Mouse (Mus musculus) gastrocnemius, postnatal 10 days (tissue): Measurements from ENCODE around the gene Defb48. TPM values are rescaled to one million over a fixed set of nuclear protein-coding genes. Genes with fewer than 3 reads are reported as not detected.

Experiments
- DNase-seq: peaks from one replicate; pipeline ENCODE4 v3.0.0; 2021; ENCODE audit warnings: mixed read lengths
- long read RNA-seq, 2 experiments: library from polyadenylated mRNA; stranded (forward); transcript quantifications; one replicate each; pipeline ENCODE4 v2.0.0; 2021
- total RNA-seq, 2 experiments: library from RNA; stranded (reverse); gene quantifications; 2 replicates each; pipeline ENCODE4 v1.2.3; 2021

The Defb48 gene
- total RNA-seq = not detected
- long read RNA-seq, experiment 1 = 0 reads
- long read RNA-seq, experiment 2 = 0 reads

DNA sequence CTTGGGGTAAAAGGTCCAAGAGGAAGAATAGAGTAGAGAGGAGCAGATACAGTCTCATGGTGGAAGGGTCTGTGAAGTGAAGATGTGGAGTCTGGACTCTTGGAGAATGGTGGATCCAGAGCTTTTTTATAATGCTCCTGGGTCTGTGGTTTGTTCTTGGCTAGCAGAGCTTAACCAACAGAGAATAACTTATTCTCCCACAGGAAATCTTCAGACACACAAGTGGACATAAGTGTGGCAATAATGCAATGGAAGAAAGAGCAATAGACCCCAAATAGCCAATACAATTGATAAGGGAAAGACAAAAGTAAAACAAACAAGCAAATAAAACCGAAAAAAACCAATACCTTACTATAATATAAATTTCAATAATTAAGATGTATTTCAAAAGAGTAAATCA, at the start of gene Defb48:
Gene Defb48 (minus strand): TSS at position 101 of the 400 bp plus-strand sequence.
- no peak for DNase-seq

DNA sequence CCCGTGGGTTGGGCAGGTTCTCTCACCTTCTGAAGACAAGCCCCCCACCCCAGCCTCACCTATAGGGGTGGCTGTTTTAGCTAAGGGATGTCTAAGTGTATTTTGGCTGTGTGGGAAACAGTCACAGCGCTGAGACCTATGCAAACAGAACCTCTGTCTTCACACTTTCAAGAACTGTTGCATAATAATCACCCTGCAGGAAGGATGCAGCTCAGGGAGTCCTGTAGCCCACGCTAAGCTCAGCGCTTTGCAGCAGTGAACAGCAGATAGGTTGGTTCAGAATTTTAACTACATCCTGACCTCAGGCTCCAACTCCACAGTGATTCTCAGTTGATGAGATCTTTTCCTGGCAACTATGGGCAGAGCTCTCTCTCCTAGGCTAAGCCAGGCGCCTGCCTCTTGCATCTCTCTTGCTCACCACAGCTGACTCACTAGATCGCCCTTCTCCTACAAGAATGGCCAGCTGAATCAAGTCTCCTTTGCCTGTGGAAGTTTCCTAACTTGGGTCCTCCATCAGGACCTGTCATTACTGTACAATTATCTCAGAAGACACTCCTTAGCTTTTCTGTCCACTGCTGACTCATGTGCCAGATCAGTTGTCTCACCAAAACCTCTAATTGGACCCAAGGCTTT, 36.3 kb upstream of the Defb48 start:
- no peak for DNase-seq

GRCm38 (mm10) chr14:63014667-63015066, 30.4 kb upstream of the Defb48 start:
- DNase-seq = no peak

DNA sequence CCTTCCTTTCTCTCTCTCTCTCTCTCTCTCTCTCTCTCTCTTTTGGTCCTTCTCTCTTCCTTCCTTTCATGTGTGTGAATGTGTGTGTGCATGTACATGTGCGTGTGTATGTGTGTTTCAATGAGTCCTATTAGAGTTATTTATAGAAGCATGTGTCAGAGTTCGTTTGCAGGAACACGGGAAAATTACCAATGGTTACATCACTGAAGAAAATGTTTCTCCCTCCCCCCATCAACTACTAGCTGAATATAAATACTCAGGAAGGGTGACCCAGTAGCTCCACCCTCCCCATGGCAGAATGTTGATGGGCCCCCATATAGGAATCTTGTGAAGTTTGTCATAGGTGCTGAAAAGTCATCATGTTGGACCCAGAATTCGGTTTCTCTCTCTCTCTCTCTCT, 28.8 kb upstream of the Defb48 start:
- no peak for DNase-seq

DNA sequence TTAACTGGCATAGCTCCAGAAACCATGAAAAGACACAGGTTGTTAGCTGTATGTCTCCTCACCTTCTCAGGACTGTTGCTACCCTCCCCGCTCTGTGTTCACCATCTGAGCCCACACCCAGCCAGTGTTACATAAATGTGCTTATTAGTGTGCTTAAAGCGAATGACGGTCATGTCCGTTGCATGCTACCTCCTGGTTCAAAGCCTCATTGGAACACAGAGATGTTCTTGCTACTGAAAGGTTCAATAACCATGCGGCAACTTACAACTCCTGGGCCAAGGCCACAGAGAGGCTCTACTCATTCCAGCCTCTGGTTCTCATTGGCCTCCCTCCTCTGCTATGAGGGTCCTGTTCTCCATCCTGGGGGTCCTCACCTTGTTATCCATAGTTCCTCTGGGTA, 27.2 kb upstream of the Defb48 start, which contains the start of gene Defb43:
Gene Defb43 (plus strand): TSS at position 301 of the 400 bp plus-strand sequence.
- DNase-seq = no peak

DNA sequence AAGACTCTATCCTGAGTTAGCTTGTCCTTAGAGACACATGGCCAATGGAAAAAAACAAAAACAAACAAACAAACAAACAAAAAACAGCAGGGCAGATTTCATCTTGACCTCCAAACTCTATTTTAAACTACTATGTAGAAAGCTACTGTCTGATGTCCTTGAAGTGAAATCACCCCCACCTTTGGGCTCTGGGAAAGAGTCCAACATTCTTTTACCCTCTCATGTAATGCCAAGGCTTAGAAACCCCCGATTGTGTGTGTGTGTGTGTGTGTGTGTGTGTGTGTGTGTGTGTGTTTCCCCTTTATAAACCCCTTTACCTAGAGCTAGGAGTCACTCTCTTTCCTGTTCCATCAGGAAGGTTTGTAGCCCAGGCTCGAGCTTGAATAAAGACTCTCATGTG, 18.3 kb upstream of the Defb48 start:
- no peak for DNase-seq

DNA sequence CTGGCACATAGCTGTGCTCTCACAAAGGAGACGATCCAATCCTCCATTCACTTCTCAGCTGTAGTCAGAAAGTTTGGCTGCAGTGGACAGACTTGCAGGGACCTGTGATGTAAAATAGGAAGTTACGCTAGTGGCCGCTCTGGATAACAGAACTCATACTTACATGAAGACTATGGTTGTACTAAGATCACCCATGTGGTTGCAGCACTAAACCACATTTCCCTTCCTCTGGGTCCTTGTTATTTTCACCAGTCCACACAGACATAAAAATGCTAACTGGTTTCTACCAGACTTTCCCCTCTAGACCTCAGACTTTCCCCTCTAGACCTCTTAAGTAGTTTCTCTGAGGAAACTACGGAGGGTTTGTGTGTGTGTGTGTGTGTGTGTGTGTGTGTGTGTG, 14.7 kb upstream of the Defb48 start:
- no peak for DNase-seq

DNA sequence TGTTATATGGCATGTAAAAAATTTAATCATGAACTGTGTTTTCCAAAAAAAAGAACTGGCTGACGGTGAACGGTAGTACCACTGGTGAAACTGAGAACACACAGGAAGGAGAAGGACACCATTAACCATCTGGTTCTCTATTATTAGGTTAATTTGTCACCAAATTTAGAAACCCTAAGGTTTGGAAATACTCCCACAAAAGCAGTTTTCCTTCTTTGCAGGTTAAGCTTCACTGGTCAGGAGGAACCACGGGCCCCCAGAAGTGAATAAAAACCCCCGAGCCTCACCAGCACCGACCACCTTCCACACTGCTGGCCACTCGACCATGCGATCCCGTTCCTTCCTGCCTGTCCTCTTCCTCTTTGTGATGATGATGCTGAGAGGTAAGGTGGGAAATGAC, 13.5 kb upstream of the Defb48 start, which contains the start of gene Defb47:
Gene Defb47 (plus strand): TSS at position 301 of the 400 bp plus-strand sequence.
- no peak for DNase-seq

DNA sequence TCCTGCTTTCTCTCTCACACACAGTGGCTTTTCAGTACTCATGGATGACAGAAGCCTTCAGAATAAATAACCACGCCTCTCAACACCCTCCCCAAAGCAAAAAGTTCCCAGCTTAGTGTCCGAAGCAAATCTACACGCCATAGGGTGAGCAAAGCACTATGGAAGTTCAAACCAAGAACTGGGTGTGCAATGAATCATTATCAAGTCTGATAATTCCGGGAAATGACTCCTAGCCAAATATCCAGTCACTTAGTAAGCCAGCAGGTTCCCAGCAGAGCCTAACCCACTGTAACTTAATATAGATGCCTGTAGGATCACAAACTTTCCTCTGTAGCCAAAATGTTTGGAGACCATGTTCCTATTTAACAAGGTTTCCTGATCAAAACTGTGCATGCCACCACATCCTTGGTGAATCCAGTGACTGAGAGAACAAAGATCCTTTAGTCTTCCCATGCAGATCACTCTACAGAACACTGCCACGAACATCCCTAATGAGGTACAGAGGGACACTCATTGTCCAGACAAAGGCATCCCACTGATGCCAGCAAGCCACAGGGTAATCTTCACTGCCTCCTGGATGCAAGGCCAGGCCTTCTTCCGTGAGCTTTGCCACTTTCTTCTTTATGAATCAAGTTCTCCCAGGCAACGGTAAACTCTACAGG, 7.7 kb upstream of the Defb48 start:
- no peak for DNase-seq

- no peak for DNase-seq
Measured at GRCm38 (mm10) chr14:62991271-62991670, 7.0 kb upstream of the Defb48 start.

- DNase-seq = no peak
Measured at GRCm38 (mm10) chr14:62979815-62980214, 4.5 kb downstream of the Defb48 start.

GRCm38 (mm10) chr14:62975046-62975445, 9.3 kb downstream of the Defb48 start:
- peak; percentile 82 for DNase-seq

- no peak for DNase-seq
Measured at GRCm38 (mm10) chr14:62965811-62966520, 18.3 kb downstream of the Defb48 start.

DNA sequence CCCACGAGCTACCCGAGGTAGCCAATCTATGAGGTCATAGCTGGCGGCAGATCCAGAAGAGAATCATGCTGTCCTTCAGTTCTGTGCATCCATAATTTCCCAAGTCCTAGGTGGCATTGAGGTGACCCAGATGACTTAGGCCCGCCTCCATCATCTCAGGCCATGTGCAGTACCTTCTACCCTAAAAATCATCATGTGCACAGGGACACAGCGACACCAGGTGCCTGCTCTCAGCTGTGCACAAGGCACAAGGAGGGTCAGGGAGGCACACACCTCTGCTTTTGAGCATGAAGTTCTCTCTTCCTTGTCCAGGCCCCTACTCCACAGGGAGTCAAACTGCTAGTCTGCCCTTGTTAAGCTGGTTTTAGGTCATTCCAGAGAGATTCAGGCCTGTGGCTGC, 19.0 kb downstream of the Defb48 start:
- no peak for DNase-seq

DNA sequence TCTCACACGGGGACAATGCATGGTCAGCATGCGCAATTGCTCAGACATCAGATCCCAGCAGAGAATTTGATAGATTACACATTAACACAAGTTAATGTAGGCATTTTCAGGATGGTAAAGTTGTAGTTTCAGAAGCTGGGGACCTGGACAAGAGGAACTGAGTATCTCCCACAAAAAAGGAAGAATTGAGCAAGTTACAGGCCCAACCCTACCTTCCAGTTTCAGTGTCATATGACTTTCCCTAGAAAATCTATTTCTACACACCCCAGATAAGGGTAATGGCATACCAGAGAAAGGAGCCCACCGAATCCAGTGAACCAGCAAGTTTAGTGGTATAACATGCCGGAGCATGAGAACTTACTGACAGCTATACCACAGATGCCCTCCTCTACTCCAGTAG, 20.7 kb downstream of the Defb48 start:
- DNase-seq = no peak

GRCm38 (mm10) chr14:62956091-62956490, 28.2 kb downstream of the Defb48 start:
- no peak for DNase-seq

GRCm38 (mm10) chr14:62946794-62947193, 37.5 kb downstream of the Defb48 start:
- no peak for DNase-seq

DNA sequence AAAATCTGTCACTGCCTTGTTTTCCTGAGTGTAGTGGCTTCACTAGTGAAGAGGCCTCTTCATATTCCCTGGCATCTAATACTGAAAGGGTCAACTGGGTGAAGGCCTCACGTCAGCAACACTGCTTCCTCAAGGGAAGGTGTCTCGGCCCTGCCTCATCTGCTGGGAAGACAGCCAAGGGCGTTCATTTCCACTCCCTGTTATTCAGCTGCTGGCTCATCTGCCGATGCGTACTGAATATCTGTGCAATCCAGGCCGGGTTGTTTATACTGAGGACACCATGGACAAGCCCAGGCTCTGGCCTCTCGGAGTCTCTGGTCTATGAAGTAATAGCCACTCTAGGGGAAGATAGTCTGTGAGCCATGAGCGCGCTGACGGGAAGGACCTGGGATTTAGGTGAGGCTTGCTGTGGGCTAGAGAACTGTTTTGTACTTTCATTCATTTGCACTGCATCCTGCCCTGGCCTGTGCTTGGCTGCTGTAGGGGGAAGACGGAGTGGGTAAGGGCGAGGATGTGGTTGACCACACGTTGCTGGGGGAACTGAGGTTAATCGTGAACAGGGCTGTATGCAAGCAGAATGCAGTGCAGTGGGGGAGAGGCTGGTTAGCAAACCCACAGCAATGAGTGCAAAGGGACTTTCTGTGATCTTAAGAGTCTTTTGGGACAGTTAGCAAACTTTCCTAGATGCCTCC, 43.8 kb downstream of the Defb48 start:
- DNase-seq = peak; percentile 52

DNA sequence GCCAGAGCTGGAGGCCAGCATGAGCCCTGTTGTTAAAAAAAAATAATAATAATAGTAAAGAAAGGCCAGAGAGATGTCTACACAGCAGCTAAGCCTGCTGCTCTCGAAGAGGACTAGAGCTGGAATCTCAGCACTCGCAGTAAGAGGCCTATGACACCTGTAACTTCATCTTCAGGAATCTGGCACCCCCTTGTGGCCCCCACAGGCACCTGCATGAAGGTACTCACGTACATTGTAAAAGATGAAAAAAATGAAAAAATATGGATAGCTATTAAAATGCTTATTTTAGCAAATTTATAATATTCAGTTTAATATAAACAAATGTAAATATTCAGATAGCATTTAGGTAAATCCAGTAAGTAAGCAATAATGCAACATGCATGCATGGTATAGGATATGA, 44.9 kb downstream of the Defb48 start:
- DNase-seq = no peak

- no peak for DNase-seq
Measured at GRCm38 (mm10) chr14:62937675-62938074, 46.6 kb downstream of the Defb48 start.

- no peak for DNase-seq
Measured at GRCm38 (mm10) chr14:62936631-62937380, 47.5 kb downstream of the Defb48 start.

DNA sequence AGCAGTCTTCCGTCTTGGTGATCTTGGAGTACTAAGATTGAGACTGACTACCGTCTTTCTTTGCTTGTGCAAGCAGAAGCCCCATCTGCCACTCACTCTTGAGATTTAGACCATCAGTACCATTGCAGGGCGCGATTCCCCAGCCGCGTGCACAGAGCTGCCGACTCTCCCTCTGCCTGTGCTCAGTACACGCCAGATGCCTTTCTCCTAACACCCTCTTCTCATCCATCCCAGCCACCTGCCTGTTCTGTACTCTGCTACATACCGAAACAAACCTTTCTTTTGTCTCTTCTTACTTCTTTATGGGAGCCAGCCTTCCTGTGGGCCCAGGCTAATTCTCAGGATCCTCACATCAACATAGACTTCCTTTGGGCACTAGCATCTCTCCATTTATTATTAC, 48.9 kb downstream of the Defb48 start:
- no peak for DNase-seq
